Mouse (Mus musculus) midbrain, embryonic 14.5 days (tissue): ENCODE data around the gene Tmem117. TPM values are rescaled to one million over a fixed set of nuclear protein-coding genes. Genes with fewer than 3 reads are reported as not detected.

Source experiments
- ATAC-seq: fragments of 200-750 bp; cut with Nextera tagmentation; 2 replicates; pipeline ENCODE4 v1.8.0; 2017; ENCODE audit warnings: moderate number of reproducible peaks, moderate library complexity; ENCODE audit not compliant: low FRiP score, low TSS enrichment
- DNase-seq: peaks from one replicate; pipeline ENCODE4 v3.0.0-alpha.2; 2015
- H3K27ac ChIP-seq: fragments of 300-500 bp; sonication (generic); replicated peaks from 2 replicates; pipeline ENCODE4 v1.5.1; 2014; ENCODE audit warnings: mild to moderate bottlenecking, low read depth, low read length, moderate library complexity
- H3K27me3 ChIP-seq: fragments of 300-500 bp; sonication (generic); 2 replicates; pipeline ENCODE4 v1.6.1; 2014; ENCODE audit warnings: low read length, control low read depth, mixed read lengths; ENCODE audit not compliant: control insufficient read depth, insufficient read depth
- H3K36me3 ChIP-seq: fragments of 300-500 bp; sonication (generic); 2 replicates; pipeline ENCODE4 v1.6.1; 2014; ENCODE audit warnings: low read length, control low read depth; ENCODE audit not compliant: control insufficient read depth, insufficient read depth
- H3K4me1 ChIP-seq: fragments of 300-500 bp; sonication (generic); 2 replicates; pipeline ENCODE4 v1.6.1; 2014; ENCODE audit warnings: mild to moderate bottlenecking, antibody characterized with exemption, low read length, control low read depth; ENCODE audit not compliant: control insufficient read depth, insufficient read depth
- H3K4me2 ChIP-seq: fragments of 300-500 bp; sonication (generic); 2 replicates; pipeline ENCODE4 v1.6.1; 2014; ENCODE audit warnings: mild to moderate bottlenecking, low read length, moderate library complexity
- H3K4me3 ChIP-seq: fragments of 300-500 bp; sonication (generic); replicated peaks from 2 replicates; pipeline ENCODE4 v1.5.1; 2014; ENCODE audit warnings: low read depth, low read length
- H3K9ac ChIP-seq: fragments of 300-500 bp; sonication (generic); replicated peaks from 2 replicates; pipeline ENCODE4 v1.6.1; 2014; ENCODE audit warnings: mild to moderate bottlenecking, low read length, moderate library complexity
- H3K9me3 ChIP-seq: fragments of 300-500 bp; sonication (generic); 2 replicates; pipeline ENCODE4 v1.6.1; 2016; ENCODE audit warnings: low read length, control low read depth, mixed read lengths; ENCODE audit not compliant: control insufficient read depth
- WGBS: fragments of 180-500 bp; shearing (Covaris S2); extraction: QIAGEN DNeasy Blood & Tissue Kit; methylation state at CpG from one replicate; pipeline ENCODE4 v1.1.7; 2014; 5-methylcytosine and 5-hydroxymethylcytosine counted together
- polyA plus RNA-seq: library from polyadenylated mRNA; unstranded; fragments of >200 nt; fragmentation: Nextera tagmentation; extraction: Ambion mirVana; gene quantifications from 2 replicates; pipeline ENCODE4 v1.2.1, GENCODE M21; 2014

The Tmem117 gene
- polyA plus RNA-seq, 1 experiment from 2014 or later, result 10.5 TPM

DNA sequence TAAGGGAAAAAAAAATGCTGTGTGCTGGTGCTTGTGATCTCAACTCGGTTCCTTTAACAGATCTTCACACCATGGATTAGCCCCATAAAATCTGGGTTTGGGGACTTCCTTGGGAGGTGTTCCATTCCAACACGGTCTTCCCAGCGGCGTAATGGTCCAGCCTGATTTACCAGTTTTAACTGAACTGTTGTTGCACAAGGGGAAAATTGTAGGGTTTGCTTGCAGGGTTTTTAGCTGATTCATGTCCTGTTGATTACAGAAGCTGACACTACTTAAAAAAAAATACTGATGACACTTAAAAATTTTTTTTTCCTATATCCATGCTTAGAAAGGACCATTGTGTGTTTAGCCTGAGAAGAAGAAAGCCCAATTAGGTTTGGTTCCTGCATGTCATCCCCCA lies 37.7 kb upstream of the Tmem117 start:
- no peak overlapping the region for H3K9ac ChIP-seq
- DNase-seq (no peak), ATAC-seq (no peak)
- no peaks in the 10 kb centered on the region for H3K27me3 ChIP-seq
- WGBS, result 91% methylated on average over 4 of the region's 4 CpGs
- H3K4me1 ChIP-seq, result peaks cover 6% of the 10 kb centered on the region
- H3K4me2 ChIP-seq, result no peak overlapping the region
- no peaks in the 10 kb centered on the region for H3K9me3 ChIP-seq
- 0 out of 2 replicates have a peak, but pooled peaks cover under 1% of the 10 kb centered on the region for H3K36me3 ChIP-seq
- H3K4me3 ChIP-seq, result no peak overlapping the region
- H3K27ac ChIP-seq, result no peak overlapping the region

DNA sequence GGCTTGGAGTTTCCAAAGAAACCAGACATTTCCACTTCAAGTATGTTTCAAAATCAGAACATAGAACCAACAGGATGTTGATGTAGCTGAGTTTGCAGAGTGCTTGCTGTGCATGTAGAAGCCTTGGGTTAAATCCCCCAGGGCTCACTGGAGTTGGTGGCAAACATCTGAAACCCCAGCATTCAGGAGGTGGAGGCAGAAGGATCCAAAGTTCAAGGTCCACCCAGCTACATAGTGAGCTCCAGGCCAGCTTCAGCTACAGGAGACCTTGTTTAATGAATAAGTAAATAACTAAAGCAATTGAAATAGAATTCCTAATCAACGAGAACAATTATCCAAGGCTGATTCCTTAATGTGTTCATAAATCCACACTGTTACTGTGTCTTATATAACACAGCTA lies 35.4 kb upstream of the Tmem117 start:
- Histone ChIP-seq H3K4me2 (no peak overlapping the region), H3K9ac (no peak overlapping the region), H3K4me1 (peaks cover 4% of the 10 kb centered on the region), H3K27me3 (no peaks in the 10 kb centered on the region), H3K9me3 (no peaks in the 10 kb centered on the region), H3K4me3 (no peak overlapping the region), H3K27ac (no peak overlapping the region), H3K36me3 (no peaks in the 10 kb centered on the region)
- DNase-seq, result no peak
- no peak for ATAC-seq
- 79% methylated on average over 1 of the region's 1 CpGs for WGBS

DNA sequence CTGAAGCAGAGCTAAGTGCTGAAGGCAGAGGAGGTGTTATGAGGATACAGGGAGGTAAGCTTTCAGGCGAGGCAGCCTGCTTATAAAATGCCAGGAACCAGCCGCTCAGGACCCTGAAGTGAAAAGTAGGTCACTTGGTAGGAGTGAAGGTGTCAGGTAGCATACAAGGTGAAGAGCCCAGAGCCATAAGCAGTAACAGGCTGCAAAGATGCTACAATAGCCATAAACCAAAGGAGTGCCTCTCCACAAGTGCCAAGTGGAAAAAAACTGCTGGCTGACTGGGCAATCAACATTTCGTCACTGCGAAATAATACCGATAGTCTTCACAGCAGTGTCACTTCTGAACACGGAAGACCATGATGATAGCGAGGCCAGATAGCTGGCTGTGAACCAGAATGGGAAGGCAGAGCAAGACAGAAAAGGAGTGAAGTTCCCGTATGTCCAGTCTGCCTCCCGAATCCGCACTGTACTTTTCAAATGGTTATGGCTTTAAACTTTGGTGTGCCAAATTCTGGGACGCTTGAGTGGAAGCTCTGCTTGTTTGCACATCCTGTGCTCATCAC lies 28.8 kb upstream of the Tmem117 start:
- WGBS, result 90% methylated on average over 11 of the region's 11 CpGs
- Histone ChIP-seq H3K9me3 (no peaks in the 10 kb centered on the region), H3K4me1 (no peaks in the 10 kb centered on the region), H3K27me3 (no peaks in the 10 kb centered on the region), H3K27ac (no peak overlapping the region), H3K36me3 (no peaks in the 10 kb centered on the region), H3K9ac (no peak overlapping the region), H3K4me2 (no peak overlapping the region), H3K4me3 (no peak overlapping the region)
- DNase-seq (no peak), ATAC-seq (no peak)

- DNase-seq (peak; percentile 72), ATAC-seq (no peak)
- Histone ChIP-seq H3K9me3 (no peaks in the 10 kb centered on the region), H3K4me1 (no peaks in the 10 kb centered on the region), H3K36me3 (no peaks in the 10 kb centered on the region), H3K9ac (no peak overlapping the region), H3K4me3 (no peak overlapping the region), H3K4me2 (no peak overlapping the region), H3K27ac (no peak overlapping the region), H3K27me3 (no peaks in the 10 kb centered on the region)
- 19% methylated on average over 3 of the region's 3 CpGs for WGBS
Observed at GRCm38 (mm10) chr15:94601339-94601738, 27.7 kb upstream of the Tmem117 start.

GRCm38 (mm10) chr15:94602441-94602840 lies 26.6 kb upstream of the Tmem117 start:
- ATAC-seq, result no peak
- Histone ChIP-seq H3K36me3 (no peaks in the 10 kb centered on the region), H3K4me2 (no peak overlapping the region), H3K4me3 (no peak overlapping the region), H3K27me3 (no peaks in the 10 kb centered on the region), H3K27ac (no peak overlapping the region), H3K9ac (no peak overlapping the region), H3K4me1 (no peaks in the 10 kb centered on the region), H3K9me3 (no peaks in the 10 kb centered on the region)
- DNase-seq, result no peak
- 82% methylated on average over 3 of the region's 3 CpGs for WGBS

GRCm38 (mm10) chr15:94607768-94608167 lies 21.3 kb upstream of the Tmem117 start:
- no peaks in the 10 kb centered on the region for H3K4me1 ChIP-seq
- no peaks in the 10 kb centered on the region for H3K36me3 ChIP-seq
- no peak overlapping the region for H3K9ac ChIP-seq
- no peaks in the 10 kb centered on the region for H3K9me3 ChIP-seq
- ATAC-seq (no peak), DNase-seq (no peak)
- WGBS, result 95% methylated on average over 8 of the region's 8 CpGs
- H3K4me2 ChIP-seq, result no peak overlapping the region
- no peaks in the 10 kb centered on the region for H3K27me3 ChIP-seq
- H3K4me3 ChIP-seq, result no peak overlapping the region
- H3K27ac ChIP-seq, result no peak overlapping the region

DNA sequence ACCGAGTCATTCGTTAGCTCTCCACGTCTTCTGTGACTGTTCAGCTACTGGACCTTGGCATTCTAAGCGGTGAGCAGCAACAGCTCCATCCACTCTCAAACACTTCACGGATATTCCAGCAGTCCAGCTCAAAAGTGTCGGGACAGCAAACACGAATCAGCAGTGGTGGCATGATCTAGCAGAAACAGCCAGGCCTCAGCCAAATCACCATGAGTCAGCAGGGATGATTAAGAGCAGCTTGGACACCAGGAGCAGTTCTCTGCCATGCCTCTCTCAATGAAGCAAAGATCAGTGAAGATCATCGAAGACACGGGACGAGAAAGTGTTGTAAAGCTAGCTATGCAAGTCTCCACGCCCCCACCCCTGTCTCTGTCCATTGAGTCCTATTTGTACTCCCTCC lies 13.0 kb upstream of the Tmem117 start:
- H3K4me3 ChIP-seq, result no peak overlapping the region
- H3K4me1 ChIP-seq, result no peaks in the 10 kb centered on the region
- H3K27me3 ChIP-seq, result no peaks in the 10 kb centered on the region
- no peak overlapping the region for H3K27ac ChIP-seq
- H3K9ac ChIP-seq, result no peak overlapping the region
- WGBS, result 96% methylated on average over 11 of the region's 11 CpGs
- H3K36me3 ChIP-seq, result no peaks in the 10 kb centered on the region
- DNase-seq, result no peak
- no peaks in the 10 kb centered on the region for H3K9me3 ChIP-seq
- ATAC-seq, result no peak
- H3K4me2 ChIP-seq, result no peak overlapping the region

GRCm38 (mm10) chr15:94620909-94621308 lies 8.1 kb upstream of the Tmem117 start:
- Histone ChIP-seq H3K4me2 (no peak overlapping the region), H3K4me1 (no peaks in the 10 kb centered on the region), H3K27ac (no peak overlapping the region), H3K4me3 (no peak overlapping the region), H3K36me3 (no peaks in the 10 kb centered on the region), H3K9ac (no peak overlapping the region), H3K9me3 (no peaks in the 10 kb centered on the region), H3K27me3 (no peaks in the 10 kb centered on the region)
- DNase-seq (no peak), ATAC-seq (no peak)

- Histone ChIP-seq H3K36me3 (no peaks in the 10 kb centered on the region), H3K27ac (no peak overlapping the region), H3K27me3 (peaks cover 10% of the 10 kb centered on the region; the same call in 1 of the 2 replicates), H3K4me1 (no peaks in the 10 kb centered on the region), H3K4me2 (peak overlapping the region; percentile 99), H3K9ac (peak overlapping the region; percentile 77), H3K4me3 (peak overlapping the region; percentile 61), H3K9me3 (no peaks in the 10 kb centered on the region)
- WGBS, result 58% methylated on average over 2 of the region's 2 CpGs
- no peak; the same call in 1 of the 2 replicates for ATAC-seq
- no peak for DNase-seq
Observed at GRCm38 (mm10) chr15:94628463-94628829, 586 bp upstream of the Tmem117 start.
